Mouse (Mus musculus): Measurements from ENCODE around the gene Scrn3. TPM values are rescaled to one million over a fixed set of nuclear protein-coding genes. Genes with fewer than 3 reads are reported as not detected.

Scrn3 gene
- polyA plus RNA-seq, 1 experiment from 2014 or later: 19.2 TPM

DNA sequence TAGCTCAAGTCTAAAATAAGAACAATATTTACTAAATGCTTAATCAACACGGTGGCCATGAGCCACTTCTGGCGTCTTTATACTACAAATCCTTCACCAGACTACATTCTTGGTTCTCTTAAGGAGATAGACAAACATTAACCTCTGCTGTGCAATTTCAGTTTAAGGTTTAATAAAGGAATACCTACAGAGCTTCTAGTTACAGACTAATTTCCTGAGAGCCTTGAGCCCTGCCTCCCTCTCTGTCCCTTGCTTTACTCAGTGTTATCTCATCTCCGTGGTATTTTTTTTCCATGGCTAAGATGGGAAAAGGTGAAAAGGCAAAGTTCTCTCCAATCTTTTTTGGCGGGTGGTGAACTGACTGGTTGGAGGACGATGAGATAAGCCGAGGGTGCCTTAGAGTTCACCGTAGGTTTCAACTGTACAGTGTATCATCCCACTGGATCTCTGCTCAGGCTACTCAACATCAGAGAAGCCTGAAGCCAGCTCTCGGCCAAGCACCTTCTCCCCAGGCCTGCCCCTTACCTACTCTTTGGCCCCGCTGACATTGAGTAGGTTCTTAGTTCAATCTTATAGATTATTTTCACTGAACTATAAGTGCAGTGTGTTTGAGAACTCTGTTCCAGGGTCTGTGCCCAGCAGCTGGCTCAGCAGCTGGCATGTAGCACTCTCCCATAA lies 68.0 kb downstream of the Scrn3 start:
- Histone ChIP-seq H3K27me3 (ENCODE audit: control insufficient read depth, insufficient read depth, low read length) (no peaks in the 10 kb centered on the region), H3K9me3 (replicated peaks; ENCODE audit: control insufficient read depth, low read length) (no peaks in the 10 kb centered on the region), H3K4me3 (ENCODE audit: low read length) (no peak overlapping the region), H3K27ac (ENCODE audit: low read length) (no peak overlapping the region), H3K9ac (ENCODE audit: low read length) (no peak overlapping the region), H3K4me2 (ENCODE audit: low read depth, low read length) (no peak overlapping the region), H3K4me1 (ENCODE audit: control insufficient read depth, insufficient read depth, low read length) (0 out of 2 replicates have a peak, but pooled peaks cover 3% of the 10 kb centered on the region), H3K36me3 (ENCODE audit: control insufficient read depth, insufficient read depth) (no peaks in the 10 kb centered on the region)
- no peak for ATAC-seq (replicated peaks; ENCODE audit: extremely low read depth, insufficient read depth, low FRiP score)
- WGBS: 54% methylated on average over 9 of the region's 9 CpGs

DNA sequence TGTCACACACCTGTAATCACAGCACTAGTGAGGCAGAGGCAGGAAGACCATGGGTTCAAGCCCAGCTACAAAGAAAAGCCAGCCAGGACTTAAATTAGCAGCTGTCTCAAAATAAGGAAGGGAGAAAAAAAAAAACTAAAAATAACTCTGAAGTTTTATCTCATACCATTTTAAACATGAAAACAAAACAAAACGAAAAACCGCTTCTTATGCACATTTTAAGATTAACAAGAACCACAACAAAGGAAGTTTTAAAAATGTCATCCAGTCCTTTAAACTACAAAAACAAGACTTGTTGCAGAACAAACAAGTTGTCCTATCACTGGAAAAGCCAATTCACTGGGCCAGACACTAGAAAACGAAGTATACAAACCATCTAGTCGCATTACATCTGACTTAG lies 72.8 kb downstream of the Scrn3 start:
- Histone ChIP-seq H3K9ac (ENCODE audit: low read length) (no peak overlapping the region), H3K36me3 (ENCODE audit: control insufficient read depth, insufficient read depth) (no peaks in the 10 kb centered on the region), H3K27ac (ENCODE audit: low read length) (0 out of 2 replicates have a peak overlapping the region, but pooled peaks have one; percentile 64), H3K4me2 (ENCODE audit: low read depth, low read length) (peak overlapping the region; percentile 75), H3K4me1 (ENCODE audit: control insufficient read depth, insufficient read depth, low read length) (peaks cover 6% of the 10 kb centered on the region; the same call in 1 of the 2 replicates), H3K27me3 (ENCODE audit: control insufficient read depth, insufficient read depth, low read length) (no peaks in the 10 kb centered on the region), H3K4me3 (ENCODE audit: low read length) (peak overlapping the region; percentile 66), H3K9me3 (replicated peaks; ENCODE audit: control insufficient read depth, low read length) (no peaks in the 10 kb centered on the region)
- ATAC-seq (replicated peaks; ENCODE audit: extremely low read depth, insufficient read depth, low FRiP score): no peak
- 67% methylated on average over 4 of the region's 4 CpGs for WGBS

DNA sequence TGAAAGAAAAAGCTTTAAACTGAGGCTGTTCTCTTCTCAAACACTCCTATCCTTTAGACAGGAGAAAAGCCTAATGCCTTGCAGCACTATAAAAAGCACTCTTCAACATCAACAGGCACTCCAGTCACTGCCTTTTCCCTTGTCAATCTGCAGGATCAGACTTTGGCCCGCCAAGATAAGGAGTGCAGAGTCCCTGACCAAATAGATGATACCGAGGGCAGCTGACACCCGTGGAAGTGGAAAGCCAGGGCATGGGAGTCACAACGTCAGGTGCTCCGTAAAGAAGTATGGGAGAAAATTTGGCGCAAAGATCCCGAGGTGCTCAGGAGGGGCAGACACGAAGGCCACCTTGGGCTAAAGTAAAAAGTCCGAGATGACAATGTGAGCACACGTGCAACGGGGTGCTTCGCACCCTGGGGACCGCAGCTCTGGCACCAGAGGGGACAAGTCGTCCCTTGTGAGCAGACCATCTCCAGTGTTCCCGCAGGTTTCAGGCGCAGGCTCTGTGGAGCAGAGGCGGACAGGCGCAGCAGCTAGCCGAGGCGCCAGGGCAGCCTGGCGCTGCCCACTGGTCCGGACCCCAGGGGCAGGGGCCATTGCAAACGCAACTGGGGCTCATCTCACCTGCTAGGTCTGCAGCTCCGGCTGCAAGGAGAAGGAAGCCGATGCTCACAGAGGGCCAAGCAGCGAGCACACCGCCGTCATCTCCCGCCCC lies 73.4 kb downstream of the Scrn3 start:
- H3K9me3 ChIP-seq (replicated peaks; ENCODE audit: control insufficient read depth, low read length): no peaks in the 10 kb centered on the region
- no peaks in the 10 kb centered on the region for H3K27me3 ChIP-seq (ENCODE audit: control insufficient read depth, insufficient read depth, low read length)
- H3K27ac ChIP-seq (ENCODE audit: low read length): peak overlapping the region; percentile 64
- H3K9ac ChIP-seq (ENCODE audit: low read length): peak overlapping the region; percentile 69
- WGBS: under 1% methylated on average over 29 of the region's 29 CpGs
- peak overlapping the region; percentile 66 for H3K4me3 ChIP-seq (ENCODE audit: low read length)
- ATAC-seq (replicated peaks; ENCODE audit: extremely low read depth, insufficient read depth, low FRiP score): peak; percentile 23
- H3K4me2 ChIP-seq (ENCODE audit: low read depth, low read length): peak overlapping the region; percentile 75
- no peaks in the 10 kb centered on the region for H3K36me3 ChIP-seq (ENCODE audit: control insufficient read depth, insufficient read depth)
- peaks cover 6% of the 10 kb centered on the region; the same call in 1 of the 2 replicates for H3K4me1 ChIP-seq (ENCODE audit: control insufficient read depth, insufficient read depth, low read length)

DNA sequence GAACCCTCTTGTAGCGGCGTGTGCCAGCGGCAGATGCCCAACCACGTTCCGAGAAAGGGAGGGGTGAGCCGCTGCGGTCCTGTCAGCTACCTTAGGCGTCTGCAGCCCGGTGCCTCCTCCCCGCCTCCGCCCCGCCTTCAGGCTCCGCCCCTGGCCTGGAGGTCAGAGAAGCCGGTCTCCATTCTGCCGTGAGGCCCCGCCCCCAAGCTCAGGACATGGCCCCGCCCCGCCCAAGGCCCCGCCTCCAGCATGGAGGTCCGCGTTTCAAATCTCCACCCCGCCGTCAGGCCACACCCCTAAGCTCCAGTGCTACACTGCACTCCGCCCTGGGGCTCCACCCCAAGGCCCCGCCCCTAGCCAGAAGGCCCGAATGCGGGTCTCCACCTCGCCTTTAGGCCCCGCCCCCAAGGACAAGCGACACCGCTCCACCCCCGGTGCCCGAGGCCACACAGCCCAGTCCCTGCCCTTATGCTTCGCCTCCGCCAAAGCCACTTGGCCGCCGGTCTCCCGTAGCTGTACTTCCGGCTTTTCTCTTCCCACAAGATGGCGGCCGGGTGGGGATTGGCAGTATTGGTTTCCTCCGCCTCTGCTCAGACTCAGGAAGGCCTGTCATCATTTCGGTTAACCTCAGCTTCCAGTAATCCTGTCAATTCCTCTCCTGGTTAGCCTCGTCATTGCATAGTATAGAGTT lies 74.1 kb downstream of the Scrn3 start, which contains the start of gene Gpr155:
Gene Gpr155 (minus strand): TSS at position 217 of the 691 bp plus-strand sequence.
- peak within 1 kb of the TSS; percentile 66 for H3K4me3 ChIP-seq (ENCODE audit: low read length)
- no peaks in the 10 kb centered on the region for H3K27me3 ChIP-seq (ENCODE audit: control insufficient read depth, insufficient read depth, low read length)
- no peaks in the 10 kb centered on the region for H3K9me3 ChIP-seq (replicated peaks; ENCODE audit: control insufficient read depth, low read length)
- H3K4me2 ChIP-seq (ENCODE audit: low read depth, low read length): peak within 1 kb of the TSS; percentile 75
- H3K9ac ChIP-seq (ENCODE audit: low read length): peak within 1 kb of the TSS; percentile 69
- no peaks in the 10 kb centered on the region for H3K36me3 ChIP-seq (ENCODE audit: control insufficient read depth, insufficient read depth)
- peak within 1 kb of the TSS; percentile 64 for H3K27ac ChIP-seq (ENCODE audit: low read length)
- ATAC-seq (replicated peaks; ENCODE audit: extremely low read depth, insufficient read depth, low FRiP score): peak; percentile 99
- H3K4me1 ChIP-seq (ENCODE audit: control insufficient read depth, insufficient read depth, low read length): peaks cover 6% of the 10 kb centered on the region; the same call in 1 of the 2 replicates
- under 1% methylated on average over 40 of the region's 44 CpGs for WGBS

Other genes starting within 250 kb of the Scrn3 start
- gene Ola1, start 93.7 kb upstream of the Scrn3 start, polyA plus RNA-seq (2015; fragmentation: Nextera tagmentation; extraction: Ambion mirVana): 59.8 and 65.5 TPM in 2 replicates
- not detected in 2 replicates for gene Sp9, start 40.7 kb upstream of the Scrn3 start, polyA plus RNA-seq (2015; fragmentation: Nextera tagmentation; extraction: Ambion mirVana)
- gene Cir1, start 100 bp downstream of the Scrn3 start, polyA plus RNA-seq (2015; fragmentation: Nextera tagmentation; extraction: Ambion mirVana): 13.3 and 14.2 TPM in 2 replicates
- 6.2 and 6.7 TPM in 2 replicates for gene Gpr155, start 74.0 kb downstream of the Scrn3 start, polyA plus RNA-seq (2015; fragmentation: Nextera tagmentation; extraction: Ambion mirVana)
- 5.0 and 7.4 TPM in 2 replicates for gene Wipf1, start 217.1 kb downstream of the Scrn3 start, polyA plus RNA-seq (2015; fragmentation: Nextera tagmentation; extraction: Ambion mirVana)

Measured in heart, embryonic 16.5 days (tissue).